Mouse (Mus musculus) kidney, postnatal 0 days (tissue): ENCODE results near the gene Tecta. TPM values are rescaled to one million over a fixed set of nuclear protein-coding genes. Genes with fewer than 3 reads are reported as not detected.

Experiments used
- ATAC-seq: fragments of 200-750 bp; cut with Nextera tagmentation; replicated peaks from 2 replicates; pipeline ENCODE4 v1.8.0; 2017; ENCODE audit warnings: low read depth, moderate number of reproducible peaks, moderate TSS enrichment, moderate library complexity; ENCODE audit not compliant: low FRiP score
- DNase-seq: peaks from one replicate; pipeline ENCODE4 v3.0.0-alpha.2; 2016; ENCODE audit warnings: low spot score
- H3K27ac ChIP-seq: fragments of 300-500 bp; sonication (generic); 2 replicates; pipeline ENCODE4 v1.5.1; 2014; ENCODE audit warnings: mild to moderate bottlenecking
- H3K27me3 ChIP-seq: fragments of 300-500 bp; sonication (generic); 2 replicates; pipeline ENCODE4 v1.6.1; 2014; ENCODE audit warnings: low read length, mixed read lengths; ENCODE audit not compliant: insufficient read depth
- H3K36me3 ChIP-seq: fragments of 300-500 bp; sonication (generic); 2 replicates; pipeline ENCODE4 v1.6.1; 2014; ENCODE audit warnings: low read length, mixed read lengths; ENCODE audit not compliant: insufficient read depth
- H3K4me1 ChIP-seq: fragments of 300-500 bp; sonication (generic); replicated peaks from 2 replicates; pipeline ENCODE4 v1.6.1; 2014; ENCODE audit warnings: antibody characterized with exemption, low read length, mixed read lengths; ENCODE audit not compliant: insufficient read depth
- H3K4me2 ChIP-seq: fragments of 300-500 bp; sonication (generic); 2 replicates; pipeline ENCODE4 v1.6.1; 2014; ENCODE audit warnings: mild to moderate bottlenecking, low read length, moderate library complexity, mixed read lengths
- H3K4me3 ChIP-seq: fragments of 300-500 bp; sonication (generic); replicated peaks from 2 replicates; pipeline ENCODE4 v1.5.1; 2014; ENCODE audit warnings: low read depth, low read length
- H3K9ac ChIP-seq: fragments of 300-500 bp; sonication (generic); 2 replicates; pipeline ENCODE4 v1.6.1; 2014; ENCODE audit warnings: low read depth, low read length
- H3K9me3 ChIP-seq: fragments of 300-500 bp; sonication (generic); replicated peaks from 2 replicates; pipeline ENCODE4 v1.6.1; 2016; ENCODE audit warnings: low read length, inconsistent platforms, mixed read lengths
- CTCF ChIP-seq: IDR thresholded peaks from 2 replicates; pipeline ENCODE4 v1.5.1; 2016; ENCODE audit warnings: antibody characterized with exemption, low read depth, mild to moderate bottlenecking, moderate library complexity
- WGBS: fragments of 180-500 bp; shearing (Covaris S2); extraction: QIAGEN DNeasy Blood & Tissue Kit; methylation state at CpG from one replicate; pipeline ENCODE4 v1.1.7; 2014; 5-methylcytosine and 5-hydroxymethylcytosine counted together
- polyA plus RNA-seq: library from polyadenylated mRNA; unstranded; fragments of >200 nt; fragmentation: Nextera tagmentation; extraction: Ambion mirVana; gene quantifications from 2 replicates; pipeline ENCODE4 v1.2.1, GENCODE M21; 2015

Gene Tecta
- polyA plus RNA-seq, 1 experiment from 2014 or later, result 0.11 TPM

GRCm38 (mm10) chr9:42415184-42415583 is 15.5 kb upstream of the Tecta start:
- H3K4me1 ChIP-seq, result no peaks in the 10 kb centered on the region; the same call in 1 of the 2 replicates
- no peak for TF ChIP-seq CTCF
- ATAC-seq, result no peak
- H3K36me3 ChIP-seq, result 0 out of 2 replicates have a peak, but pooled peaks cover 5% of the 10 kb centered on the region
- no peaks in the 10 kb centered on the region for H3K27me3 ChIP-seq
- no peak overlapping the region for H3K27ac ChIP-seq
- H3K4me2 ChIP-seq, result no peak overlapping the region
- no peak overlapping the region for H3K4me3 ChIP-seq
- no peaks in the 10 kb centered on the region for H3K9me3 ChIP-seq
- WGBS, result 40% methylated on average over 1 of the region's 1 CpGs
- H3K9ac ChIP-seq, result no peak overlapping the region
- no peak for DNase-seq

- H3K27me3 ChIP-seq, result no peaks in the 10 kb centered on the region
- H3K9me3 ChIP-seq, result no peaks in the 10 kb centered on the region
- WGBS, result 78% methylated on average over 12 of the region's 12 CpGs
- ATAC-seq (no peak), DNase-seq (no peak)
- no peaks in the 10 kb centered on the region; the same call in 1 of the 2 replicates for H3K4me1 ChIP-seq
- H3K4me3 ChIP-seq, result no peak overlapping the region
- 0 out of 2 replicates have a peak, but pooled peaks cover 5% of the 10 kb centered on the region for H3K36me3 ChIP-seq
- no peak overlapping the region for H3K4me2 ChIP-seq
- H3K9ac ChIP-seq, result no peak overlapping the region
- H3K27ac ChIP-seq, result no peak overlapping the region
- TF ChIP-seq CTCF, result no peak
Observed at GRCm38 (mm10) chr9:42413345-42413744, 13.6 kb upstream of the Tecta start.

GRCm38 (mm10) chr9:42411296-42411695 is 11.6 kb upstream of the Tecta start:
- Histone ChIP-seq H3K4me3 (no peak overlapping the region), H3K4me2 (no peak overlapping the region), H3K27ac (no peak overlapping the region), H3K27me3 (no peaks in the 10 kb centered on the region), H3K9me3 (no peaks in the 10 kb centered on the region), H3K9ac (no peak overlapping the region), H3K4me1 (no peaks in the 10 kb centered on the region; the same call in 1 of the 2 replicates), H3K36me3 (0 out of 2 replicates have a peak, but pooled peaks cover 5% of the 10 kb centered on the region)
- WGBS, result 76% methylated on average over 6 of the region's 6 CpGs
- DNase-seq (no peak), ATAC-seq (no peak)
- no peak for TF ChIP-seq CTCF

DNA sequence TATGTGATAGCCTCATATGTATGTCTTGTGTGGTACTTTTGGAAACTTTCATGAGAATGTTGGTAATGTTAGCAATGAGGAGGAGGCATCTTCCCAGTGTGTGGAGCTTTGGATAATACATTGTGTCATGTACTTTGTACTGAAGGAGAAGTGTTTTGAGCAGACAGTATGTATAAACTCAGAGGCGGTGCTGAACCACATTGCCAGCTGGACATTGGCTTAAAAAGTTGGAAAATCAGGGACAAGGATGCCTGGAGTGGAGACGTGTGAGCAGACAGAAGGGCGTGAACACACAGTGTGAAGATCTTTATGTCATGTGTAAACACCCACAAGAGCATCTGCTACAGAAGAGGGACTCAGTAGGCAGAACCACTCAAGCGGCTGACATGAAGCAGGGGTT is 6.0 kb upstream of the Tecta start:
- H3K27ac ChIP-seq, result no peak overlapping the region
- no peaks in the 10 kb centered on the region for H3K9me3 ChIP-seq
- H3K4me3 ChIP-seq, result no peak overlapping the region
- ATAC-seq, result no peak
- H3K36me3 ChIP-seq, result no peaks in the 10 kb centered on the region
- H3K4me2 ChIP-seq, result no peak overlapping the region
- WGBS, result 66% methylated on average over 4 of the region's 4 CpGs
- no peaks in the 10 kb centered on the region for H3K27me3 ChIP-seq
- no peaks in the 10 kb centered on the region for H3K4me1 ChIP-seq
- no peak for DNase-seq
- no peak overlapping the region for H3K9ac ChIP-seq
- no peak for TF ChIP-seq CTCF

- no peak for ATAC-seq
- H3K9me3 ChIP-seq, result no peaks in the 10 kb centered on the region
- no peak for DNase-seq
- no peak overlapping the region for H3K4me3 ChIP-seq
- 64% methylated on average over 6 of the region's 6 CpGs for WGBS
- no peaks in the 10 kb centered on the region for H3K27me3 ChIP-seq
- H3K4me2 ChIP-seq, result no peak overlapping the region
- H3K27ac ChIP-seq, result no peak overlapping the region
- H3K36me3 ChIP-seq, result no peaks in the 10 kb centered on the region
- no peaks in the 10 kb centered on the region for H3K4me1 ChIP-seq
- H3K9ac ChIP-seq, result no peak overlapping the region
- TF ChIP-seq CTCF, result no peak
Observed at GRCm38 (mm10) chr9:42401486-42401885, 1.8 kb upstream of the Tecta start.

- H3K4me2 ChIP-seq, result no peak overlapping the region
- no peak overlapping the region for H3K27ac ChIP-seq
- ATAC-seq, result no peak
- 49% methylated on average over 2 of the region's 2 CpGs for WGBS
- no peaks in the 10 kb centered on the region for H3K36me3 ChIP-seq
- no peak for DNase-seq
- no peak overlapping the region for H3K4me3 ChIP-seq
- no peaks in the 10 kb centered on the region for H3K27me3 ChIP-seq
- H3K9me3 ChIP-seq, result no peaks in the 10 kb centered on the region
- H3K4me1 ChIP-seq, result no peaks in the 10 kb centered on the region
- TF ChIP-seq CTCF, result no peak
- no peak overlapping the region for H3K9ac ChIP-seq
Observed at GRCm38 (mm10) chr9:42396141-42396540, 3.6 kb downstream of the Tecta start.

DNA sequence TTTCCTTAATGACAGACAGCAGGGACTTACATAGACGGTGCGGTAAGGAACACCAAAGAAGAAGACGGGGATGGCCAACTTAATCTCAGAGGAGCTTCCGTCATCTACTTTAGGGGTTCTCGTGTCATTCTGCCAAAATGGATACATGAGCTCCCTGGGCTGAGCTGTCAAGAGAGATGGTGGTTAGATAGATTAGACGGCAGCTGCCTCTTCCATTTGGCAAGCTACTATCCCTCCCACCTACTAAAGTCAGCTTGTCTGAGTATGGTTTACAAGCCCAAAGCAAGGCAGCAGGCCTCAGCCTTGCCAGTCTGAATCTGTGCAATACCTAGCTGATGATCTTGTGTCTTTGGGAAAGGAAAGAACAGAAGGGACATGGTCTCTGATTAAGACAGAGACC is 4.8 kb downstream of the Tecta start:
- H3K4me2 ChIP-seq, result no peak overlapping the region
- H3K36me3 ChIP-seq, result no peaks in the 10 kb centered on the region
- H3K9me3 ChIP-seq, result no peaks in the 10 kb centered on the region
- H3K4me1 ChIP-seq, result 0 out of 2 replicates have a peak, but pooled peaks cover 3% of the 10 kb centered on the region
- H3K4me3 ChIP-seq, result no peak overlapping the region
- H3K9ac ChIP-seq, result no peak overlapping the region
- no peaks in the 10 kb centered on the region; the same call in 1 of the 2 replicates for H3K27me3 ChIP-seq
- no peak for TF ChIP-seq CTCF
- no peak overlapping the region for H3K27ac ChIP-seq
- no peak for ATAC-seq
- 37% methylated on average over 6 of the region's 6 CpGs for WGBS
- DNase-seq, result no peak
